Mouse (Mus musculus) frontal cortex, postnatal 10 days (tissue): ENCODE data around the gene Erp44.
A peak's percentile ranks its signal among the peaks of the same experiment; 100 is the strongest.

ENCODE experiments used
- DNase-seq, 2 experiments: peaks; one replicate each; pipeline ENCODE4 v3.0.0; 2022; ENCODE audit warnings: low spot score in 2 of 2, mixed read lengths in 1 of 2

Gene Erp44

GRCm38 (mm10) chr4:48279498-48280134, at the start of gene Erp44, which contains the start of gene Invs:
Erp44 (minus strand) TSS chr4:48279558.
Invs (plus strand) TSS chr4:48279760.
- DNase-seq, result peak; percentile 94

- no peak for DNase-seq
Observed at GRCm38 (mm10) chr4:48328042-48328441, 48.7 kb upstream of the Erp44 start.

DNA sequence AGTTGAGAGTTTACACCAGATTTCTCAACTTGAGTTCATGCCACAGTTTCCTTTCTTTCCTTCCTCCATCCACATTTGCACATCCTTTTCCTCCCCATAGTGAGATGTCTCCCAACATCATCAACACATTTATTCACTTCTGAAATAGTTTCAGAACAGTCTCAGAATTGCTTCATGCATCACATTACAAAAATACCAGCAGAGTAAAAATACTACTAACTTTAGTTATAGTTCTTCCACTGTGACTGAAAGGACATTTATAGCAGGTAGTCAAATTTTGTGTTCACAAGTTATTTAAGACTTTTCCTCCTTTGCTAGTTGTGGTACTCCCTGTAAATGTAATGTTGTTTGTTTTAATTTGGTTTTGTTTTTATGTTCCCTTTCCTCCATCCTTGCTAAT, 47.8 kb upstream of the Erp44 start:
- DNase-seq, result no peak

GRCm38 (mm10) chr4:48322095-48322494, 42.7 kb upstream of the Erp44 start:
- no peak for DNase-seq

DNA sequence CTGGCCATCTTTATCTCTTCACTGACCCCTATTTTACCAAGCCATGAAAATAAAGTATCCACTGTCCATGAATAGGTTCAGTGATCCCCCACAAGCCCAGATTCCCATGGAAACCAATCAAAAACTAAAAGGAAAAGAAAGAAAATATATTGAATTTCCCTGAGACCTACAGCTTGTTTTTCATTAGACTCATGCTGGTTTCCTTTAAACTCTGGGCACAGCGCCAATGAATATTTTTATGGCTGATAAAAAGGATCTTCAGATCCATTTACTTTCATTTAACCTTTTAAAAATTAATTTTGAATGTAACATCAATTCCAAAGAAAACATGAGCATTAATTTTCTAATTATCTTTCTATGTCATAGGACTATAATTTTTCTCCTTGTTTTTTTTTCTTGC, 41.9 kb upstream of the Erp44 start:
- no peak for DNase-seq

DNA sequence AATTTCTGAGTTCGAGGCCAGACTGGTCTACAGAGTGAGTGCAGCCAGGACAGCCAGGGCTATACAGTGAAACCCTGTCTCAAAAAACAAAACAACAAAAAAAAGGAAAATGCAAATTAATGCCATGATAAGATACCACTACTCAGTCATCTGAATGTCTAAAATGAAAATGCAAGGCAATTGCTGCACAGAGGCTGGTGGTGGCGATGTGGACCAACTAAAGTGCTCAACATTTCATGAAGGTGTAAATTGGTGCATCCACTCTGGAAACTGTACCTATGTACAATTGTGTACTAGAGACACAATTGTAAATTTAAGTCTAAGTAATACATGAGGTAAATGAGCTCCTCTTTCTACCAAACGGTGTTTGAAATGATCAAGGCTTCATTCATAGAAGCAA, 36.7 kb upstream of the Erp44 start:
- DNase-seq, result no peak

DNA sequence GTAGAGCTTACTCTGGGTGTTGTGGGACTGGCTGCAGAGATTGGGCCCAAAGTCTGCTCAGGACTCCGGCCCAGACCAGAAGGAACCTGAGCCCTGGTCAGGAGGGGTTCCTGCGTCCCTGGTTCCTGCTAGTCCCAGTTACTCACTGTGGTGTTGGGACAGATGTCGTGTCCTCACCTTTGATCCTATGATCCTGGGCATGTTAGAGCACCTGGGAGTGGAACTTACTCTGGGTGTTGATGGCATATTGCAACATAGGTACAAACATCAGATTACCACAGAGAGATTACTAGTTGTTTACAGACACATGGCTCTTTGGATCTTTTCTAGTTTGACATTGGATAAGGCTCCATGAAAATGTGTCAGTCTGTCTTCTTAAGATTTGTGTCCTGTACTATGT, 35.5 kb upstream of the Erp44 start:
- DNase-seq, result no peak

GRCm38 (mm10) chr4:48287086-48287757, 7.9 kb upstream of the Erp44 start:
- peak in 1 of 2 experiments; percentile 24 for DNase-seq

GRCm38 (mm10) chr4:48281121-48281520, 1.8 kb upstream of the Erp44 start:
- DNase-seq, result no peak

DNA sequence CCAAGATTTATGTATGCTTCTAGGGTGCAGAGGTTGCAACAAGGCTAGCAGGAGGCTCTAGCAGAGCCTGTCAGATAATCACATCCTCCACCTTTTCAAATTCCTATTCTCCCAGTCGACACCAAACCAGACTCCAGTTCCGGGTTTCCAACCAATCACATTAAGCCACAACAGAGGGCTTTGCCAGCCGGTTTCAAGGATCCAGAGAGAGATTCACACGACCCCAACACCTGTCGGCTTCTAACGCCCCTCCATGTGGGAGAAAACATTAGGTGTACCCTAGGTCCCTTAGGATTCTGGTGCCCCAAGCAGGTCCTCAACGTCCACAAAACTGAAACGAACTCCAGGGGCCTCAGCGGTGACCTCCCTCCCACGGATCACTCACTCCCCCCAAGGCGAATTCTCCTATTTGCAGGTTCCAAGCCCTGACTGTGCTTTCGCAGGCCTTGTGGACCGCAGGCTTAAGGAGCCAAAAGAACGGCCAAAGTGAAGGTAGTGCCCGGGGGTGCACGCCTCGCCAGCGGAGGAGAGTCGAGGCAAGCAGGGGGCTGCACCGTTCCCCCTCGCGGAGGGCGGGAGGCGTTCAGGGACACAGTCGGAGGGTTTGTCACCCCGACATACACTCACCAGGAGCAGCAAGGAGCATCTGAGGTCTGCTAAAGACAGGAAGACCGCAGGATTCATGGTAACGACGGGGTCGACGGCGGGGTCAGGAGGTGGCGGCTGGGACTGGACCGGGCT, 431 bp downstream of the Erp44 start:
- DNase-seq, result no peak

GRCm38 (mm10) chr4:48277011-48277410, 2.3 kb downstream of the Erp44 start:
- no peak for DNase-seq

DNA sequence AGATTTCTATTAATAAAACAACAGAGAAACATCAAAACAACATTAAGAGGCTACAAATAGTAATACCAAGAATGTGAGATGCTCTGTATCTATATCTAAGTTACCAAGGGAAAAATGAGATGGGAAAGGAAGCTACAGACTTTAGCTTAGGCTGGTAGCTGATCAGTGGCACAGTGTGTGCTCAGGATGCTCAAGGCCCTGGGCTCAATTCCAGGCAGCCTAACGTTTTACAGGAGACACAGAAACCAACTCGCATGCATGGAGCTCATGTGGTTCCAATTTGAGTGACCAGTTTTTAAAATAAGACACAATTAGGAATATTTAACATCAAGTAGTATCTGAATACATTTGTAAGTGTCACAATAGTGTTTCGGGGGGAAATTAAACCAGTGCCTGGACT, 3.6 kb downstream of the Erp44 start:
- DNase-seq, result no peak

DNA sequence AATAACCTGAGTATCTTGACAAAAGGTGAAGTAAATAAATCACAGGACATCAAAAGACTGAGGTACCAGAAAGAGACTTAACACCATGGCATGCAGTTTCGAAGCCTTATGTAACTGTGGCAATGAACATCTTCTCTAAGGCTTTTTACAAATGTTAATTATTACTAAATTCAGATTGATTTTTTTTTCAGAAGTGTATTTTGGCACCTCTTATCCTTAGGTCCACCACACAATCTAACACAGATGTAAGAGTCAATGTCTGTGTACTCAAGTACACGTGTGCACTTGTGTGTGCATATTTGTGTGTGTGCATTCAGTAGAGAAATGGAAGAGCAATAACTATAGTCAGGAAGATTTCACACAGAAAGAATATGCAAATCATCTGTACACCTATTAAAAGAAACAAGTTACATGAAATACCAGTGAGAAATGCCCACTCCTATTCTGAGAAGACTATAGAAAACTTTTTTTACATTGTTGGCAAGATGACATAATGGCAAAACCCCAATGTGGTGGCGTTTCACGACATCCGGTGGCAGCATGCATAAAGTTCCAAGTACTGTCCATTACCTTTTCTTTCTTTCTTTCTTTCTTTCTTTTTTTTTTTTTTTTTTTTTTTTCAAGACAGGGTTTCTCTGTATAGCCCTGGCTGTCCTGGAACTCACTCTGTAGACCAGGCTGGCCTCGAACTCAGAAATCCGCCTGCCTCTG, 6.1 kb downstream of the Erp44 start:
- DNase-seq, result no peak

GRCm38 (mm10) chr4:48271838-48272237, 7.5 kb downstream of the Erp44 start:
- no peak for DNase-seq

GRCm38 (mm10) chr4:48270532-48270931, 8.8 kb downstream of the Erp44 start:
- DNase-seq, result no peak

GRCm38 (mm10) chr4:48268127-48268526, 11.2 kb downstream of the Erp44 start:
- DNase-seq, result no peak

- no peak for DNase-seq
Observed at GRCm38 (mm10) chr4:48267683-48268082, 11.7 kb downstream of the Erp44 start.

GRCm38 (mm10) chr4:48258045-48258444, 21.3 kb downstream of the Erp44 start:
- no peak for DNase-seq

DNA sequence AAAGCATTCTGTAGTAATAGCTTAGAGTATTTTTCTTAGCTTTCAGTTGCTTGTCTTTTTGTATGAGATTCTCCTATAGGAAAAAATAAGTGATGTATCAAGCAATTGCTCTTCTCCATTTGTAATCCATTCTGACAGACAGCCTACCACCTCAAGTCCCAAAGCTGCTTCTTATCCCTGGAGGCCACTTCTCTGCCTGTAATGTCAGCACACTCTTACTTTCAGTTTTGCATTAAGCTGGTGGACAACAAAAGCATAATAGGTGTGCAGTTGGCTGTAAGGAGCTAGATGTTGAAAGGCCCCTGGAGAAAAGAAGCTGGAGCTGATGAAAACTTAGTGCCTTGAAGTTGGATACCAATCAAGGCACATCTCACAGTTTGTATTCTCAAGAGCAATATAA, 26.1 kb downstream of the Erp44 start:
- no peak for DNase-seq

DNA sequence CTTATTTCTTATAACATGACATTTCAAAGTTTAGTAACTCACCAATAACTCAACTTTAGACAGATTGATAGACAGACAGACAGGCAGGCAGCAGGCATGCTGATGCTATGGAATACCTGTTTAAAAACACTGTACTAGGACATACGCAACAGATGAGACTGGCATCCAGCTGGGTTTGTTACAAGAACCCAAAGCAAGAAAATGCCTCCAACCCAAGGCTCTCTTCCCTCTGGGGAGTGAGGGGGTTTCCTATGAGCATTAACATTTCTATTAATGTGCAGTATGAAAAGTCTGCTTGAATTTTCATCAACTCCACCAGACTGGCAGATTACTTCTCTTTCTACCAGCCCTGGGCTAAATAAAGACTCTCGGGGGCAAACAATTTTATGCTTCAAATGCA, 35.1 kb downstream of the Erp44 start:
- no peak for DNase-seq

DNA sequence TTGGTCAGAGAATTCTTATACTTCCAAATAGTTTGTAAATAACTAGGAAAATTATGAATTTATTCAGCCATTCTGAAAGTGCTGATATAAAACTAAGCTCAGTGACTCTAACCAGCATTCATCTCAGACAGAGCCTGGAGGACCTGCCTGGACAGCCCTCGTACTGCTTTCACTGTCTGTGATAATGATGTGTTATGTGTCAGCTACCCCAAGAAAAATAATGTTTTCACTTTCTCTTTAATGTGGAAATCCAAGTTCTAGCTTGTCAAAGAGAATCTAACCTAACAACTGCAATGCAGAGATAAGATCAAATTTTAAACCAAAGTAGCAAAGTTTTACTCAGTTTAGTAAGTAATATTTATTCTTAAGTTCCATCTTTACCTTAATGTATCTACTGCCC, 35.6 kb downstream of the Erp44 start:
- DNase-seq, result no peak

DNA sequence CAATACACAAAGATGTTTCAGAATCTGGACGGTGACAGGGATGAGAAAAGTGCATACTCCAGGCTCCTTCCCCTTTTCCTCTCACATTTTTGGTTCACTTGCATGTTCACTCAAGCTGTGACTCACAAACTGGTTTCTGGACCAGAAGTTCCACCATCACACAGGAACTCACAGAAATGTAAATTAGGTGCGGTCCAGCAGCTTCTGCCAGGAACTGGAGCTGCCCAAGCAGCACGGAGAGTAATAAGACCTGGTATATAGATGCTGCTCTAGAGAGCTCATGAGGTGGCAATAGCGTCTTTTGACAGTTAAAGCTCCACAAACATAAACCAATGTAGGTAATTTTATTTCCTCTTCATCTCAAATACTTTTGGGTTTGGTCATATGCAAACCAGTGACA, 36.9 kb downstream of the Erp44 start:
- no peak for DNase-seq
